Mouse (Mus musculus) hindbrain, embryonic 11.5 days (tissue): ENCODE results near the gene Smg8. TPM values are rescaled to one million over a fixed set of nuclear protein-coding genes. Genes with fewer than 3 reads are reported as not detected.

Source experiments
- ATAC-seq: fragments of 200-750 bp; cut with Nextera tagmentation; 2 replicates; pipeline ENCODE4 v1.8.0; 2017; ENCODE audit warnings: mild to moderate bottlenecking, moderate TSS enrichment, moderate library complexity; ENCODE audit not compliant: low FRiP score
- DNase-seq: peaks from one replicate; pipeline ENCODE4 v3.0.0-alpha.2; 2015; ENCODE audit warnings: low spot score
- H3K27ac ChIP-seq: fragments of 300-500 bp; sonication (generic); 2 replicates; pipeline ENCODE4 v1.5.1; 2014; ENCODE audit warnings: mild to moderate bottlenecking, low read depth, low read length
- H3K27me3 ChIP-seq: fragments of 300-500 bp; sonication (generic); 2 replicates; pipeline ENCODE4 v1.6.1; 2014; ENCODE audit warnings: mild to moderate bottlenecking, low read length, moderate library complexity, mixed read lengths; ENCODE audit not compliant: control insufficient read depth, insufficient read depth
- H3K36me3 ChIP-seq: fragments of 300-500 bp; sonication (generic); 2 replicates; pipeline ENCODE4 v1.6.1; 2014; ENCODE audit warnings: mild to moderate bottlenecking, low read length, moderate library complexity, mixed read lengths; ENCODE audit not compliant: control insufficient read depth, insufficient read depth
- H3K4me1 ChIP-seq: fragments of 300-500 bp; sonication (generic); replicated peaks from 2 replicates; pipeline ENCODE4 v1.6.1; 2014; ENCODE audit warnings: low read length, mixed read lengths; ENCODE audit not compliant: control insufficient read depth, insufficient read depth
- H3K4me2 ChIP-seq: fragments of 300-500 bp; sonication (generic); replicated peaks from 2 replicates; pipeline ENCODE4 v1.6.1; 2014; ENCODE audit warnings: mild to moderate bottlenecking, low read depth, low read length
- H3K4me3 ChIP-seq: fragments of 300-500 bp; sonication (generic); 2 replicates; pipeline ENCODE4 v1.5.1; 2014; ENCODE audit warnings: low read depth, low read length
- H3K9ac ChIP-seq: fragments of 300-500 bp; sonication (generic); 2 replicates; pipeline ENCODE4 v1.6.1; 2014; ENCODE audit warnings: low read depth, low read length
- H3K9me3 ChIP-seq: fragments of 300-500 bp; sonication (generic); 2 replicates; pipeline ENCODE4 v1.6.1; 2016; ENCODE audit warnings: low read length; ENCODE audit not compliant: control insufficient read depth
- WGBS: fragments of 180-500 bp; shearing (Covaris S2); extraction: QIAGEN DNeasy Blood & Tissue Kit; methylation state at CpG from one replicate; pipeline ENCODE4 v1.1.7; 2014; 5-methylcytosine and 5-hydroxymethylcytosine counted together
- polyA plus RNA-seq: library from polyadenylated mRNA; unstranded; fragments of >200 nt; fragmentation: Nextera tagmentation; extraction: Ambion mirVana; gene quantifications from 2 replicates; pipeline ENCODE4 v1.2.1, GENCODE M21; 2014

Gene Smg8
- polyA plus RNA-seq, result 25.9 and 29.8 TPM in 2 replicates

GRCm38 (mm10) chr11:87086290-87086984 lies at the start of gene Smg8:
Gene Smg8, minus strand, starts transcription at chr11:87086774.
- Histone ChIP-seq H3K4me3 (peak within 1 kb of the TSS; percentile 98), H3K36me3 (0 out of 2 replicates have a peak, but pooled peaks cover 2% of the 10 kb centered on the region), H3K27me3 (no peaks in the 10 kb centered on the region), H3K9me3 (no peaks in the 10 kb centered on the region), H3K9ac (peak within 1 kb of the TSS; percentile 85), H3K4me1 (peaks cover 4% of the 10 kb centered on the region), H3K27ac (no peak within 1 kb of the TSS), H3K4me2 (peak within 1 kb of the TSS; percentile 90)
- DNase-seq (peak; percentile 83), ATAC-seq (peak; percentile 64)
- WGBS, result 1% methylated on average over 43 of the region's 43 CpGs

DNA sequence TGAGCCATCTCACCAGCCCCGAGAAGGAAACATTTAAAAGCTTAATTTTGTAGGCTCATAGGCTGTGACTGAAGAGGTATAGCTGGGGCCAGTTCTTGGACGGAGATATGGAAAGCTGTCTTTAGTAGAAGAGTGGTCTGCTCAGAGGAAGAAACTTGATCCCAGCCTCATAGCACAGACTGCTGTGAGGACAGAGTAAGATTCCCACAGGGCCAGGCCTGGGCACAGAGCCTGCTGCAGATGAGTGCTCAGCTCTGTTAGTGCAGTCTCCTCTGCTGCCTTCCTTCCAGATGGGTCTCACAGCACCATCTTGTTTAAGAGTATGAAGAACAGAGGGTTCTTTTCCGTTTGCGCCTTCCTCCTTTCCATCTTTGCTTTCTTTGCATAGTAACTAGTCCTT lies 49.7 kb upstream of the Smg8 start:
- Histone ChIP-seq H3K27me3 (no peaks in the 10 kb centered on the region), H3K4me3 (no peak overlapping the region), H3K36me3 (0 out of 2 replicates have a peak, but pooled peaks cover 2% of the 10 kb centered on the region), H3K9me3 (no peaks in the 10 kb centered on the region), H3K27ac (no peak overlapping the region), H3K4me1 (no peaks in the 10 kb centered on the region), H3K4me2 (no peak overlapping the region), H3K9ac (no peak overlapping the region)
- WGBS, result 87% methylated on average over 4 of the region's 4 CpGs
- DNase-seq (no peak), ATAC-seq (no peak)

DNA sequence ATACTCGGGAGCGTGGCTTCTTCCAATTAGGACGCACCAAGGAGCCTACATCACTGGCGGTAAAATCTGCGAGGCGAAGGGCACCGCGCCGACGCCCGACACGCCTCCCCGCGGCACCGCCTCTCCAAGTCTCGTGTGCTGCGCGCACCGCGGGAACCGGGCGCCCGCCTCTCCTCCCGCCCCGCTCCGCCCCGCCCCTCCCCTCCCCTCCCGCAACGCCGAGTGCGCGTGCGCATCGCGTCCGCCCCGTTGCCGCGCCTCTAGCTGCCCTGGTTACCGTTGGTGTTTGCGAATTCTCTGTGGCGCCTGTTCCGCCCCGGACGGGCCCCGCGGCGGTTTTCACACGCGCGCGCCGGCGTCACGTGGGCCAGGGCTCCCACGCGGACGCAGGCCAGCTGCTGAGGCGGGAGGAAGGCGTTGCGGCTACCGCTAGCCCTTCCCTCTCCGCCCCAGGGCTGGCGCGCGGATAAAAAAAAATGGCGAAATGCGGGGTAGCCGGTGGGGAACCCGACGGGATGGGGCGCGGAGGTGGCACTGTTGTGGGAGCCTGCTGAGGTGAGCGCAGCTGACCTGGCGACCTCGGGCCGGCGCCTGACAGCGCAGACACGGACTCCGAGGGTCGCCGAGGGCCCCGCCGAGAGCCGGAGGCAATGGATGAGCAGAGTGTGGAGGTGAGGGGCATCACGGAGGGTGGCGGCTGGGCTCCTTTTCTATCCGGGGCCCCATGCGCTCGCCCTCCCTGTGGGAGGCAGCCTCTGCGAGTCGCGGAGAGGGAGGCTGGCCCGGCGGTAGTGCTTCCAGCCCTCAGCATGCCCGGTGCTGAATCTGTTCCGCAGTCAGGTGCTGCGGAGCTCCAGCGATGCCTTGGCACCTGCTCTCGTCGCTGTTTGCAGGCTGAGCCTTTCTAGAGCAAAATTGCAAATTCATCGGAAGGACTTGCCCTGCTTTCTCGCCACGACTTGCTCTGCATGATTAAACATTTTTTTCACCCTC lies 40.5 kb upstream of the Smg8 start, which contains the start of gene Trim37:
Gene Trim37, plus strand, starts transcription at position 254 of the 993 bp plus-strand sequence.
- Histone ChIP-seq H3K4me2 (peak within 1 kb of the TSS; percentile 63), H3K9me3 (no peaks in the 10 kb centered on the region), H3K4me1 (0 out of 2 replicates have a peak, but pooled peaks cover 2% of the 10 kb centered on the region), H3K36me3 (peaks cover 8% of the 10 kb centered on the region; the same call in 1 of the 2 replicates), H3K27ac (peak within 1 kb of the TSS; percentile 84), H3K4me3 (peak within 1 kb of the TSS; percentile 66), H3K27me3 (no peaks in the 10 kb centered on the region), H3K9ac (peak within 1 kb of the TSS; percentile 73)
- ATAC-seq, result peak; percentile 94
- under 1% methylated on average over 83 of the region's 105 CpGs for WGBS
- peak; percentile 94 for DNase-seq

DNA sequence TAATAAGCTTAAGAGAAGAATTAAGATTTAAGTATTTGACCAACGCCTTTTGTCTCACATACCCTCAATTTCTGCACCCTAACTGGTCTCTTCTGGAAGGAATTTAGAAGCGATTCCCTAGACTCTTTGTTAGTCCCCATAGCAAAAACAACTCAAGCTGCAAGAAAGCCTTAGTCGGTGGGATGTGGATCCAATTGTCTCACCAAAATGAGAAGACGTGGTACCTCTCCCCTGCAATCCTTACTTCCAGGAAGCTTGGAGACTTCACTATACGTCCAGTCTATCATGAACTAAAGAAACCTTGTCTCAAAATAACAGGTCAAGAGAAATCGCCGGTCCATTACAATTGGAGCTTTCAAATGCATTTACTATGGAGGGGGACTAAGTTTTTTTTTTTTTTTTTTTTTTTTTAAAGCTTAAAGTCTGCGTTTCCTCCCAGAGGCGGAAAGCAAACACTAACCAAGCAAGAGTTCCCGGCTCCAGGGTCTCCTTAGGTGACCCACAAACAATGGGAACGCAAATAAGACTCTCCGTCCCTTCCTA lies 39.8 kb upstream of the Smg8 start:
- Histone ChIP-seq H3K4me1 (0 out of 2 replicates have a peak, but pooled peaks cover 2% of the 10 kb centered on the region), H3K36me3 (peaks cover 8% of the 10 kb centered on the region; the same call in 1 of the 2 replicates), H3K9me3 (no peaks in the 10 kb centered on the region), H3K9ac (peak overlapping the region; percentile 59), H3K4me2 (peak overlapping the region; percentile 63), H3K27ac (peak overlapping the region; percentile 84), H3K27me3 (no peaks in the 10 kb centered on the region), H3K4me3 (peak overlapping the region; percentile 66)
- ATAC-seq (no peak), DNase-seq (peak; percentile 54)
- WGBS, result 1% methylated on average over 12 of the region's 12 CpGs

- Histone ChIP-seq H3K36me3 (peaks cover 8% of the 10 kb centered on the region; the same call in 1 of the 2 replicates), H3K27ac (peak overlapping the region; percentile 84; the same call in 1 of the 2 replicates), H3K9me3 (no peaks in the 10 kb centered on the region), H3K4me1 (0 out of 2 replicates have a peak, but pooled peaks cover 2% of the 10 kb centered on the region), H3K4me3 (no peak overlapping the region; the same call in 1 of the 2 replicates), H3K27me3 (no peaks in the 10 kb centered on the region), H3K9ac (no peak overlapping the region), H3K4me2 (no peak overlapping the region)
- ATAC-seq (no peak), DNase-seq (no peak)
- 62% methylated on average over 4 of the region's 4 CpGs for WGBS
Measured at GRCm38 (mm10) chr11:87125562-87125961, 39.0 kb upstream of the Smg8 start.

GRCm38 (mm10) chr11:87121864-87122263 lies 35.3 kb upstream of the Smg8 start:
- 84% methylated on average over 8 of the region's 8 CpGs for WGBS
- peaks cover 15% of the 10 kb centered on the region; the same call in 1 of the 2 replicates for H3K36me3 ChIP-seq

DNA sequence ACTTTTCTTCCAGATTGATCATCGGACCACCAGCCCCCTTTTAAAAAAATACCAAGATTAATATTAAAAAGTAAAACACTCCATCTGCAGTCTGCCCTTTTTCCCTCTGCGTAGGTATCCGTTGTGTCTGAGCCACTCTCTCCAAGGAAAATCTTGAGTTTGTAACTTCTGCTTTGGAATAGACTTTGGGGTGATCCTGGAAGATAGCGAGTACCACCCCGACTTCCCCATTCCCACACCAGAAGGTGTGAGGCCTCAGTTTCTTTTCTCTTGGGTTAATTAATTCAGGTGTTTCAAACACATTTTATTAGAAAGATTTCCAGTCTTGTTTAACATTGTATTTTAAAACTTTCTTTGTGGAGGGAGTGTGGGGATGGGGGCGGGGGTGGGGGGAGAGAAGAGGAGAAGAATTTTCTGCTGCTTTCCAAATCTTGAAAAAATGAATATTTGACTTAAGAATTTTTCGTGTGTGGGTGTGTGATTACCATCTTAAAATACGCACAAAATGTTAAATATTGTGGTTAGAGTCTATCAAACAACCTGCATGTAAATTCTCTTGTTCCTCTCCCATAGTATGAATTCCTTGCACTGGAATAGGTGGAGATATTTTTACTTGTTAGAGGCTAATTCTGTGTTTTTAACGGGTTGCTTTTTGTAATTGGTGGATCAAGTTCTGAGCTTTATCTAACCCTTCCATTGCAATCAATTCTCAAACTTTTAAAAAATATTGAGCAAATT lies 23.8 kb upstream of the Smg8 start:
- Histone ChIP-seq H3K4me3 (peak overlapping the region; percentile 72), H3K36me3 (no peaks in the 10 kb centered on the region; the same call in 1 of the 2 replicates), H3K4me2 (peak overlapping the region; percentile 53), H3K27ac (peak overlapping the region; percentile 91), H3K9ac (peak overlapping the region; percentile 90), H3K27me3 (no peaks in the 10 kb centered on the region), H3K4me1 (no peaks in the 10 kb centered on the region), H3K9me3 (no peaks in the 10 kb centered on the region)
- WGBS, result 8% methylated on average over 9 of the region's 9 CpGs
- DNase-seq, result no peak
- no peak for ATAC-seq

More at GRCm38 (mm10) chr11:87121864-87122263, 35.3 kb upstream of the Smg8 start:
- Histone ChIP-seq H3K4me1 (no peaks in the 10 kb centered on the region), H3K4me3 (no peak overlapping the region), H3K4me2 (no peak overlapping the region), H3K27me3 (no peaks in the 10 kb centered on the region), H3K9me3 (no peaks in the 10 kb centered on the region), H3K9ac (no peak overlapping the region), H3K27ac (no peak overlapping the region)
- DNase-seq (no peak), ATAC-seq (no peak)
